Mouse (Mus musculus) heart, postnatal 4 days (tissue): Measurements from ENCODE around the gene Exoc4. TPM values are rescaled to one million over a fixed set of nuclear protein-coding genes. Genes with fewer than 3 reads are reported as not detected.

ENCODE experiments used
- DNase-seq: peaks from one replicate; pipeline ENCODE4 v3.0.0; 2021
- total RNA-seq, 2 experiments: library from RNA; stranded (reverse); gene quantifications; 2 replicates each; pipeline ENCODE4 v1.2.3; 2021

The Exoc4 gene
- total RNA-seq, 2 experiments from 2014 or later = 57.2 to 60.3 TPM

DNA sequence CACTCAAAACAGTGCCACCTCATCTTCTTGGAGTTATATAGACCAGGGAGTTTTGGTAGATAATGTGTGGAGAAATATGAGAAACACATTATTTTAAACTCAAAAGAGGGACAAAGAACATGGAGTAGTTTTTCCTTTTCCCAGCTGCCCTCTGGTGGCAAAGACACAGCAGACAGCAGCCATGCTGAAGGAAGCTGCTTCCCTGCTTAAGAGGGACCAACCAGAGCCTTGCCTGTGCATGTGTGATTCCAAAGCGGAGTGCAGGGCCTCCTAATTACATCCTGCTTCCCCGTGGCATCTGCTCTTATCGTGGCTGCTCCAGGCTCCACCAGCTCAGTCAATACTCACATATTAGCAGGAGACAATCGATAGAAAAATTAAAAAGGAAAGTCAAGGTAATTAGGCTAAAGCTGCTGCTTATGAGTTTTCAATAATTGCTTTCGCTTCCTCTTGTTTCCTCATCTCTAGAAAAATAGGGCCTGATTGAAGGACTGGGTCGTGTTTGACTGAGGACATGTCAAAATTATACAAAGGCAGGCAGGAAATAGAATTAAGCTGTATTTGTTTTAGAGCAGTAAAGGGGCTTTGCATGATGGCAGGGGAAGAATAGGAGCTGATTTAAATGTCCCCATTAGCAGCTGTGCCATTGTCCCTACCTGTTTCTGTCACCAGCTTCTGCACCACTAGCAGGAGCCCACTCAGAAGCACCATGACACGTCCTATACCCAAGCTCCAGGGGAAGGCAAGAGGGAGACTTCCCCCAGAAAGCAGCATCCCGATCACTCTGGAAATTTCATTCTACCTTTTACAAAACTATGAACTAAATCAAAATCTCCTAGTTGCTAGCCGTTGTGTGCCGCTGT, 433.1 kb downstream of the Exoc4 start:
- DNase-seq = peak; percentile 40

- no peak for DNase-seq
These were observed 434.6 kb downstream of the Exoc4 start for GRCm38 (mm10) chr6:33683533-33683932.

DNA sequence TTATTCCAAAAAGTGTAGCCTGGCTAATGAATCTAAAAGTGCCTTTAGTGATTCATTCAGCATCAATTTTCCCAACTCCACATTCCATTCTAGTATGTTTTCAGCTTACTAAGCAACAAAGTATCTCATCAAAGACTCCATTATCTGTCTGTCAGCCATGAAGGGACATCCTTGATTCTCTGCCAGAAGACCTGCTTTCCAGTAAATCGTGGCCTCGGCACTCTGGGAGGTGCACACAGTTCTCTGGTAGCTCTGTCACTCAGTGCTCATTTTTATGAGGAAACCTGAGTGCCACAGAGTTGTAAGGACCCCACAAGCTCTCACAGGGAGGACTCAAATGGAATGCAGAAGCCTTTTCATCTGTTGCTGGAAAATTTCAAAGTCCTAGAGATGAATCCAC, 436.4 kb downstream of the Exoc4 start:
- DNase-seq = no peak

DNA sequence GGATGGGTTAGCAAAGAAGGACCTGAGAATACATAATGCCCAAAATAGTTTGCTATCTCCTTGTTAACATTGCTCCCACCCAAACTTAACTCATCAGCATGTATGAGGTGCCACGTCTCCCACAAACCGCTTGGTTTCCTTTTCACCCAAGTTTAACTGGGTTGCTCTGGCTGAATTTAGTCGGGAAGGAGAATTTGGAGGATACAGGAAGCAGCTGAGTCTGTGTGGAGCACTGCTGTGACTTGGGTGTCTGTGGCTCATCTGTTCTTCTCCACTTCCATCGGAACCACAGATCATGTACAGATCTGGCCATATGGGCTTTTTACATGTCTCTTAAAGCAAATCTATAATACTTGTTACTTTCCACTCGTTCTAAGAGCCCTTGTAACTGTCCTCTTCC, 441.7 kb downstream of the Exoc4 start:
- no peak for DNase-seq

GRCm38 (mm10) chr6:33696976-33697375, 448.1 kb downstream of the Exoc4 start:
- no peak for DNase-seq

DNA sequence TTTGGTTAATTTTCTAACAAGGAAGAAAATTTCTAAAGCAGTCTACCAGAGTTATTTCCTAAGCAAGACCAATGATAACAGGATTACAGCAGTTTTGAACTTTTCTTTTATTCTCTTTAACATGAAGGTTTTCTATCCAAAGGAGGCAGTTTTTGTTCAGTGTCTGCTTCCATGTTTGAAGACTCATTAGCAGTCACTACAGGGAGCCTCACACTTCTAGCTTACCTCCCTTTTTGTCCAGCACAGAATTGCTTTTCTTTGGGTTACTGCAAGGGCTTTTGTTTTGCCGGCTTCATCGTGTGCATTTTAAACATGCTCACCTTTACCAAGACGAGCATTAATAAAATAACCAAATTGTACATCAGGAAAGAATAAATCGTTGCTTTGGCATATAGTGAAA, 460.0 kb downstream of the Exoc4 start:
- no peak for DNase-seq

DNA sequence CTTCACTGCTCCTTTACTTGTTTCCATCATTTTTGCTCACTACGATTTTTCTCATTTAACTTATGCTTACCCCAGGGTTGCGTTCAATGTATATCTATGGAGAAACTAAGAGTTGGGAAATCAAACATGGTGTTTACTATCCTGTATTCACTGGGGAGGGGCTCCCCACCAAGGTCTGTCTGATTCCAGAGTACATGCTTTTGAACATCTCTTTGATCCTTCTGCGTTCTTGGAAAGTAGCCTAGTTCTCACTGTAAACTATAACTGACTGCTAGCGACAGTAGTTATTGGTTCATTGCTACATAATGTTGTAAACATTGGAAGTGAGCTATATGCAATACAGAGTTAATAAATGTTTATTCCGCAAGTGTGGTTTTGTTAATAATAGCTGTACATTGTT, 460.5 kb downstream of the Exoc4 start:
- no peak for DNase-seq

DNA sequence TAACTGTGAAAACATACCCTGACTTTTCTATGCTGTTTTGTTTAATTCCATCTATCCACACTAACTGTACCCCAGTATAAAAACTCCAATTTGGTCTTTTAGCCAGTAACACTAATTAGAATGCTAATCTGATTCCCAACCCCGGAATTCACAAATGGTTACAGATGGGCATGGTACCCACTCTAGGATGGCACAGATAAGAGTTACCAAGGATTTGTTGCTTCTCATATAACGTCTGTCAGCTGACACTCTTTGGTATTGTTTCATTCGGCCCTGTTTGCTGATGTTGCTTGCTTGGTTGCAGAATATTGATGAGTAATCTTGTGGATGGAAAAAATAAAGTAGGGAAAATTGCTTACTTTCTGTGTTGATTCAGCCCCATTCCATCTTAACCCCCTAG, 462.9 kb downstream of the Exoc4 start:
- no peak for DNase-seq

DNA sequence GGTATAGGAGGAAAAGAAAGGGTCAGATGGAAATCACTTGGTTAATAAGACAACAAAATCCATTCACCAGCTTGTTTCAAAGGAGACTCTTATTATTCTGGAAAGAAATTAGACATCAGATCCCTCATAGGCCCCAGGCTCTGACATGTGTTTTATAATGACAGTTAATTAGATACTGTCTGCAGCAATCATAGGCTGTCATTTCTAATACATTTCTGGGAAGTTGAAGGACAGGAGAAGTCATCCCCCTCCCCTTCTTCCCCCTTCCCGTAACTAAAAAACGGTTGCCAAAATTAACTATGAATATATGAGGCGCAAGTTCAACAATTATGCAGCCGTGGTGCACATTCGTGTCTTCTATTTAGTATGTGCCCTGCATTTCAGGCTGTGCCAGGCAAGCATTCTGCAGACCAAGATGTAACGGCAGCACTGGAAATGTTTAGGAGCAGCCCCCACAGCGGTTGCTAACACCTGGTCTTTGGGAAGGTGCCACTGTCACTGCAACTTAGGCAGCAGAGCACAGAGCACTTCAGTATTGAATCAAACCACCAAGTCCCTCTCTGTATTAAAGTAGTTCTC, 463.7 kb downstream of the Exoc4 start:
- DNase-seq = no peak

- no peak for DNase-seq
These were observed 467.5 kb downstream of the Exoc4 start for GRCm38 (mm10) chr6:33716254-33716965.

DNA sequence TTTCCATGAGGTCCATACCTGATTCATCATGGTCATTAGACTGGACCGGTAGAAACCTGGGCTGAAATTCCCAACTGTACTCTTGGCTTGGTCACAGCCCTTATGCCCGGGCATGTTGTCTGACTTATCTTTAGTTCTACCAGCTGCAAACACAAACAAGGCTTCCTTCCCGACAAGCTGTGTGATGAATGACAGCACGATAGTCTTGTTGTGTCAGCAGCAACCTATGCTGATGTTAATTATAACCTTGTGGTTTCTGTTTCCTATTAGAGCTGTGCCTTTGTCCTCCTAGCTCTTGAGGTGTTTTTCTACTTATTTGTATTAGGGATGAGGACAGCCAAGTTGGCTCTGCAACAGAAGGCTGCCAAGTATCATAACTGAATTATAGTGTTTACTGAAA, 472.3 kb downstream of the Exoc4 start:
- peak; percentile 4 for DNase-seq

DNA sequence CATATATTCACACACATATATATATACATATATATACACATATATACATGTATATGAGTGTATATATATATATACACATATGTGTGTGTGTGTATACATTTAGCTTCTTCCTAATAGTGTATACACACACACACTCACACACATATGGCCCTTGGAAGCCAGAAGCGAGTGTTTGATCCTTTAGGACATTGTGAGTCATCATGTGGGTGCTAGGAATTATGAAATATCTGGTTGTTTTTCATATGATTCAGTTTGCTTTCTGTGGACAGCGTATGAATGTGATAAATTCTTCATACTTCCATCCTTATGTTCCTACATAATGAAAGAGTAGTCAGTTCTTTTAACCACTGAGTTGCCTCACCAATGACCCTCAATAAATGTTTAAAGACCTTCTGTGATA, 473.9 kb downstream of the Exoc4 start:
- DNase-seq = no peak

DNA sequence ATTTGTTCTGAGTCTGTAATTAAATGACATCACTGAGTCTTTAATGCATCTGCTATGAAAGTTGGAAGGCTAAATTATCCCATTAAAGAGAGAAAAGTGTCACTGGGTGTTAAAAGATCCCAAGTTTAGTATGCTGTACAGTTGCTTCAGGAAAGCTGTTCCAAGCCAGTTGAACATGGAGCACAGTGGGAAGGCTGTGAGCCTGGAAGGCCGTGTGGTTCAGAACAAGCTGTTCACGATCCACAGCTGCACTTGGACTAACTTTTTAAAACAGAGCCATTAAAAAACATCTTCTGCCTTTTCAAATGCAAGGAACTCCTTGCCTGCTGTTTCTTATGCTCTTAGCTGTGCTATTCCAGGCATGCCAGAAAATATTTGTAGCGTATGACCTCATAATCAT, 475.7 kb downstream of the Exoc4 start:
- no peak for DNase-seq

- no peak for DNase-seq
These were observed 478.4 kb downstream of the Exoc4 start for GRCm38 (mm10) chr6:33727271-33727670.

DNA sequence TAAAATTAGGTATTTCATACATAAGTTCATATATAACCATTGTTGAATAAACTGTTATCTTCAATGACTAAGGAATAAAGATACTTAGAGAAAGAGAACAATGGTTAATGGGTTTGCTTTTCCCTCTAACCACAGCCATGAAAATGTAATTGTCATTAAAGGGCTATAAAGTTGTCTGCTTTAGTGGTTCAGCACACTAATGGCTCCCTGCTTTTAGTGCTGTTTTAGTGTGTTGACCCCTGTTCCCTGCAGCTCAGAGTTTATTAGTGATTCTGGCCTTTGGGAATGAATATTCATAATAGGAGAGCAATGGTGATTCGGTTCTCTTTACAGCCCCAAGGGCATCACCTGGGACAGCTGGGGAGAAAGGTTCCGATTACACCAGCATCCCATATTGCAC, 483.3 kb downstream of the Exoc4 start:
- no peak for DNase-seq

DNA sequence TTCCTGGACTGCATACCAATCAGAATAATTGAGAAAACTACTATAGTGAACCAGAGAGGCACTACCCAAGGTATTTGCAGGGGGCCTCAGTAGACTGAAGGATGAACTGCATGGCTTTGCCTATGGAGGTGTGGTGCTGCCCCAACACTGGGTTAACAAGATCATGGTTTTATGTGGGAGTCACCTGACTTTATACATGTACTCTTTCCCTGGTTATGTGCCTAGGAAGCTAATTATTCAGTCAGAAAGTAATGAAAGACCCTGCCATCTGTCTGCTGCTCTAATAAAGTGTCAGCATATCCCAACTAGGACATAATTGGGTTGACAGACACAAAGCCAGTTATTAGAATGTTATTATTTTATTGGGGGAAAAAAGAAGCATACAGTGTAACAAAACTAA, 484.7 kb downstream of the Exoc4 start:
- no peak for DNase-seq

GRCm38 (mm10) chr6:33734032-33734431, 485.1 kb downstream of the Exoc4 start:
- no peak for DNase-seq

DNA sequence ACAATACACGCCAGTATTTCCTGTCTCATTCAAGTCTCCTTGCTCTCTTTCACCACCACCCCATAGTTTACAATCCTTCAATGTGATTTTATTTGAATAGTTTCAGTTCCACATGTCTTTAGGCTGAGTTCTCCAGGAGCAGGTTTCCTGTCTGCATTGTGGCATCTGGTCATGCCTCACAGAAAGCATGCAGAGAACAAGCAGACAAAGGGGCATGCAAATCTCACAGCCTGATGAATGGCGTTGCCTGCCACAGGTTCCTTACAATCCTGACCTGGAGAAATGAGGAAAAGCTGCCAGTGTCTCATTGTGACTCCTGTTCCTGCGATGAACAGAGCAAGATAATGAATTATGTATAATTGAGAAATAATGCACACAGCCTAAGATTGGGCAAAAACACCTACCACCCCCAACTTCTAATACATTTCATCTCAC, 490.0 kb downstream of the Exoc4 start:
- no peak for DNase-seq

DNA sequence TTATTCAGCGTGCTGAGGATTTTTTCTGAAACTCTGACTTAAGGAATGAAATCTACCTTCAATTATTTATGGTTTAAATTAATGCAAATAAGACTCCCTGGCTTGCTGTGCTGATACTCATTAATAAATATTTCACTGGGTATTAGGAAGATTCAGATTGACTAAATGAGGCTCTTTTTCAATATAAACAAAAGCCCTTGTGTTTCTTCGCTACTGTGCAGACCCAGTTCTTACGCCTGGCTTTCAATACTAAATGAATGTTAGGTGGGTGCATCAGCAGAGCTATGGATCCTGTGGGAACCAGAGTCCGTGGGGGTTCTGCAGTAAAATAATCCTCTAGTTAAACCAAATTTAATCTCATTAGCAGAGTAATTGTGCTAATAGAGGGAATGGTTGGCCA, 490.4 kb downstream of the Exoc4 start:
- no peak for DNase-seq

DNA sequence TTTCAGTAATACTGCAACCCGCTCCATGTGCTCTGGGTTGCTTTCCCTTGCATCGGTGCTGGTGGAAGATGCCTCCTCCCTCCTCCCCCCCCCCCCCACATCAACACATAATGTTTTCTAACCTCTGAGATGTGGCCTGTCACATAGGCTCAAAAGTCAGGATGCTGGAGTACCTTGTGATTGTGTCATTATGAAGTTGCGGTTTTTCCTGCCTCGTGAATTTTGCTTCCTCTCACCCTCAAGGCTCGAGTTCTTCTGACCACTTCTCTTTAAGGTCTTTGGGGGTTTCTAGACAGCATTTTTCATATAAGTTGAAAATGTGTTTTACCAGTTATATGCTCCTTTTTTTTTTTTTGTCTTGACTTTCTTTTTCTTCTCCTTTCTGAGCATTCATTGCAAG, 507.1 kb downstream of the Exoc4 start:
- no peak for DNase-seq

DNA sequence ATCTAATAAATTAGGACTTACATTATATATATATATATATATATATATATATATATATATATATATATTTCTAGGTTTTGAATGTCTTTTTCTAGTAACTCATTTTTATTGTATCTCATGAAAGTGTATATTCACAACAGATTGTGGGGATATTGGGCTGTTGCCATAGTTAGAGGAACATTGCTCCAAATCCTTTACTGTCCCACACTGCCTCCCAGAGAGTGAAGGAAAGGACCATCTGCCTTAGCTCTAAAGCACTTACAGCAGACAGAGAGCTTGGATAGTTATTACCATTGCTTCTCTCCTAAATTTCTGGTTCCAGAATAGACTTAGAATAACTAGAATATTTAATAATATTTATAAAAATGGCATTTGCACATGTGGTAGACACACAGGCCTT, 512.7 kb downstream of the Exoc4 start:
- no peak for DNase-seq

- no peak for DNase-seq
These were observed 514.4 kb downstream of the Exoc4 start for GRCm38 (mm10) chr6:33763245-33763644.

DNA sequence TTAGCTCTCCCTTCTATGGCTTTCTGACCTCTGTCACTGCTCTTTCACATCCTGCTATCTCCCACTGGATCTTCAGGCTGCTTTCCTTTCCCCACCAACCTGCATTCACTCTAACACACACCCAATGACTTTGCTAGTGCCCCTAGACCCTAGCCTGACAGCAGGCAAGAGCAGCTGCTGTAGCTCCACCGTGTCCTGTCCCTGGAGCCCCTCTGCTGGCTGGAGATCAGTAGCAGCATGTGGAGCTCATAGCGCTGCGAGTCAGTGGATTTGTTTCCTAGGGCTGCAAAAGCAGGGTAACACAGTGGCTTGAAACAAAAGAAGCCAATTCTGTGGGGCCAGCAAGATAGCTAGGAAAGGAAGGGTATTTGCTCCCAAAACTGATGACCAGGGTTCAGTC, 515.1 kb downstream of the Exoc4 start:
- peak; percentile 32 for DNase-seq

DNA sequence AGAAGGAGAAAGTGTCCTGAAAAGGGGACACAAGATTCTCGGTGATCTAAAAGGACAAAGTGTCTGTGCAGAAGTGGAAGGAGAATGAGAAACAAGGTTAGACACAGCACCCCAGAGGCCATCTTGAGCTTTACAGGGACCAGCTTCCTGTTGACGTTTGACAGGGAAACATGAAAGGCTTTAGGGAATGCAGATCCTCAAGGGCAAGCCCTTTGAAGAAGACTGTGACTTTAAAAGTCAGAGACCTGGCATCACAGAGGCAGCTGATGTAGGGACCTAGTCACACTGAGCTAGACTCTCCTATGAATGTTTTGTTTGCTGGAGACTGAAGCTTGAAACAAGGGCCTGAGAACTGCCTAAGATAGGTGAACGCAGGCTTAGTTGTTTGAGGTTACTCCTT, 520.4 kb downstream of the Exoc4 start:
- no peak for DNase-seq
